In genomic region chr13:75933287-75933686, GRCm38 (mm10) we compare ENCODE assay signal across 31 mouse cellular contexts. TPM values are rescaled to one million over a fixed set of nuclear protein-coding genes. Genes with fewer than 3 reads are reported as not detected.
"Had no signal": no experiment of that assay in that cellular context is flagged by ENCODE, and none has a peak within 500 bp of the region (broad histone marks: within the 10 kb centered on the region; RNA-seq: fewer than 3 reads in every experiment).

No protein-coding gene starts in this region.

- ATAC-seq: hindbrain, embryonic 16.5 days; inflammation-experienced regulatory T-cells, adult 6 months; intestine, embryonic 15.5 days; intestine, postnatal 0 days had no signal

- H3K9me3 ChIP-seq: heart, embryonic 10.5 days; heart, embryonic 12.5 days; hindbrain, embryonic 10.5 days; hindbrain, embryonic 12.5 days; intestine, embryonic 15.5 days; limb, embryonic 12.5 days; liver, embryonic 13.5 days; liver, embryonic 15.5 days had no signal

- H3K27me3 ChIP-seq: heart, embryonic 12.5 days; hindbrain, embryonic 12.5 days; intestine, embryonic 15.5 days; limb, embryonic 12.5 days; liver, embryonic 13.5 days; liver, embryonic 15.5 days had no signal

- H3K9ac ChIP-seq: heart, embryonic 12.5 days; hindbrain, embryonic 12.5 days; hindbrain, embryonic 14.5 days; intestine, embryonic 15.5 days; limb, embryonic 12.5 days; liver, embryonic 13.5 days; liver, embryonic 15.5 days had no signal

- DNase-seq: gastrocnemius, adult 2 months; gastrocnemius, postnatal 10 days; gastrocnemius, postnatal 25 days; heart, adult 2 months; heart, postnatal 10 days; heart, postnatal 4 days; kidney, adult 18-20 months; kidney, adult 8-10 months; kidney, postnatal 10 days; kidney, postnatal 25 days; kidney, postnatal 4 days; liver; liver, embryonic 13.5 days had no signal

- H3K27ac ChIP-seq: gastrocnemius, adult 2 months; heart, adult 2 months; heart, embryonic 10.5 days; hindbrain, embryonic 10.5 days; hindbrain, embryonic 12.5 days; hindbrain, embryonic 14.5 days; intestine, embryonic 15.5 days; layer of hippocampus, adult 2 months; left cerebral cortex, adult 2 months; limb, embryonic 12.5 days; liver, embryonic 13.5 days; liver, embryonic 15.5 days had no signal

- H3K4me2 ChIP-seq: heart, embryonic 12.5 days; hindbrain, embryonic 12.5 days; hindbrain, embryonic 14.5 days; intestine, embryonic 15.5 days; limb, embryonic 12.5 days; liver, embryonic 11.5 days; liver, embryonic 13.5 days; liver, embryonic 15.5 days had no signal

- H3K4me3 ChIP-seq: gastrocnemius, adult 2 months; heart, adult 2 months; heart, embryonic 10.5 days; heart, embryonic 12.5 days; hindbrain, embryonic 10.5 days; hindbrain, embryonic 12.5 days; intestine, embryonic 15.5 days; layer of hippocampus, adult 2 months; left cerebral cortex, adult 2 months; limb, embryonic 12.5 days; liver, embryonic 13.5 days; liver, embryonic 15.5 days had no signal

- H3K4me1 ChIP-seq: heart, embryonic 10.5 days had no signal

RNA-seq across cellular contexts. Expression of gene Spata9, which starts 33.7 kb away (rescaled TPM):
- total RNA-seq: gastrocnemius, adult 2 months; gastrocnemius, postnatal 10 days; gastrocnemius, postnatal 25 days; heart, adult 2 months; heart, postnatal 10 days; heart, postnatal 25 days; layer of hippocampus, postnatal 25 days; left cerebral cortex, adult 2 months; left cerebral cortex, postnatal 14 days; left cerebral cortex, postnatal 36 days had no signal
- polyA plus RNA-seq: heart, adult 2 months; inflammation-experienced regulatory T-cells, adult 6 months had no signal
